Mouse (Mus musculus) lung, adult 2 months (tissue): Measurements from ENCODE around the gene Fez1. TPM values are rescaled to one million over a fixed set of nuclear protein-coding genes. Genes with fewer than 3 reads are reported as not detected.

ENCODE experiments used
- DNase-seq: peaks from one replicate; pipeline ENCODE4 v3.0.0; 2022
- H3K4me1 ChIP-seq: fragments of 200-500 bp; 2 replicates; pipeline ENCODE4 v1.6.1; 2011; ENCODE audit warnings: low read length; ENCODE audit not compliant: control insufficient read depth, insufficient read depth
- H3K4me3 ChIP-seq: fragments of 200-500 bp; replicated peaks from 2 replicates; pipeline ENCODE3; 2011; ENCODE audit warnings: low read depth, mild to moderate bottlenecking, control low read depth, low read length; ENCODE audit errors: extremely low read depth
- CTCF ChIP-seq: fragments of 200-500 bp; IDR thresholded peaks from 2 replicates; pipeline ENCODE4 v1.5.1; 2011; ENCODE audit warnings: mild to moderate bottlenecking, low read length, control low read depth; ENCODE audit not compliant: insufficient read depth
- POLR2A ChIP-seq: fragments of 200-500 bp; IDR thresholded peaks from 2 replicates; pipeline ENCODE4 v1.6.1; 2011; ENCODE audit warnings: low read depth, mild to moderate bottlenecking, control low read depth, low read length, borderline replicate concordance; ENCODE audit errors: extremely low read depth
- WGBS: fragments of 180-500 bp; shearing (Covaris S2); methylation state at CpG from one replicate; pipeline ENCODE4 v1.1.7; 2018; 5-methylcytosine and 5-hydroxymethylcytosine counted together
- polyA plus RNA-seq: library from polyadenylated mRNA; depleted of rRNA; stranded (reverse); fragments of >200 nt; gene quantifications from 2 replicates; pipeline ENCODE4 v1.2.3, GENCODE M21; 2012; rRNA removed

Fez1 gene
- polyA plus RNA-seq, result 0.96 and 1.3 TPM in 2 replicates

GRCm38 (mm10) chr9:36821644-36822000, at the start of gene Fez1:
TSS of gene Fez1 (plus strand) at chr9:36821864.
- Histone ChIP-seq H3K4me1 (no peaks in the 10 kb centered on the region), H3K4me3 (no peak within 1 kb of the TSS)
- WGBS, result 5% methylated on average over 8 of the region's 8 CpGs
- no peak for DNase-seq
- no peak for TF ChIP-seq POLR2A
- TF ChIP-seq CTCF, result no peak

- 90% methylated on average over 2 of the region's 2 CpGs for WGBS
- Histone ChIP-seq H3K4me3 (no peak overlapping the region), H3K4me1 (no peaks in the 10 kb centered on the region)
- DNase-seq, result no peak
- TF ChIP-seq CTCF (no peak), POLR2A (no peak)
Observed at GRCm38 (mm10) chr9:36783921-36784320, 37.7 kb upstream of the Fez1 start.

DNA sequence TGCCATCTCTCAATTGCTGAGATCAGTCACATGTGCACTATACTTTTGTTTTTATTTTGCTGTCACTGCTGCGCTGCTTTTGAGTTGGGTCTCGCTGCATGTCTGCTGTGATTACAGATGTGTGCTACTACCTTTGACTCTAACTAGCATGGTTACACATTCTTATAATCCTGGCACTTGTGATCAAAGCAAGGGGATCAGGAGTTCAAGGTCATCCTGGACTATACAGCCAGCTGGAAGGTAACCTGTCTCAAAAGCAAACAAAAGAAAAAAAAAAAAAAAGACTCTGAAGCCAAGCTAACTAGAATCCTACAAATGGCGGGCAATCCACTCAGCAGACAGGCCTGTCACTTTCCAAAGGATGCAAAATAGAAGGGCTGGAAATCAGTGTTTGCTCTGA, 29.5 kb upstream of the Fez1 start:
- no peak for TF ChIP-seq CTCF
- DNase-seq, result no peak
- H3K4me1 ChIP-seq, result peaks cover 2% of the 10 kb centered on the region; the same call in 1 of the 2 replicates
- 91% methylated on average over 3 of the region's 3 CpGs for WGBS
- H3K4me3 ChIP-seq, result no peak overlapping the region

- Histone ChIP-seq H3K4me1 (peaks cover 2% of the 10 kb centered on the region; the same call in 1 of the 2 replicates), H3K4me3 (no peak overlapping the region)
- WGBS, result 77% methylated on average over 2 of the region's 2 CpGs
- DNase-seq, result no peak
- TF ChIP-seq CTCF (no peak), POLR2A (no peak)
Observed at GRCm38 (mm10) chr9:36794487-36794886, 27.2 kb upstream of the Fez1 start.

DNA sequence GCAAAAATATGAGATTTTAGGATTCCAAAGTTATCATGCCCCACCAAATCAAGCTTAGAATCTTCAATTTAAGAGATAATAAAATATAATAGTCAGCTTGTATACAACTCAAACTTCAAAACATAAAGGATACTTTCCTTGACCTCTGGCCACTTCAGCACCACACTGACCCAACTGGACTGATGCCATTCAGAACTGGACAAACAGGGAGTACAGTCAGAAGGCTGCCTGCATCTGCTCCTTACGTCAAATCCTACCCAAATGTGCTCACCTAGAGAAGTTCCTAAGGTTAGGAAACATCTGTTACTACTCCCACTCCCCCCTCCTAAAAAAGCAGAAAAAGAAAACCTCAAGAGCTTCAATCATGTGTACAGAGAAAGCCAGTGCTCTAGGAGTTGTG, 26.1 kb upstream of the Fez1 start:
- 46% methylated on average over 1 of the region's 1 CpGs for whole genome bisulfite sequencing
- Histone ChIP-seq H3K4me3 (no peak overlapping the region), H3K4me1 (peaks cover 2% of the 10 kb centered on the region; the same call in 1 of the 2 replicates)
- DNase-seq, result no peak
- no peak for TF ChIP-seq CTCF
- TF ChIP-seq POLR2A, result no peak

DNA sequence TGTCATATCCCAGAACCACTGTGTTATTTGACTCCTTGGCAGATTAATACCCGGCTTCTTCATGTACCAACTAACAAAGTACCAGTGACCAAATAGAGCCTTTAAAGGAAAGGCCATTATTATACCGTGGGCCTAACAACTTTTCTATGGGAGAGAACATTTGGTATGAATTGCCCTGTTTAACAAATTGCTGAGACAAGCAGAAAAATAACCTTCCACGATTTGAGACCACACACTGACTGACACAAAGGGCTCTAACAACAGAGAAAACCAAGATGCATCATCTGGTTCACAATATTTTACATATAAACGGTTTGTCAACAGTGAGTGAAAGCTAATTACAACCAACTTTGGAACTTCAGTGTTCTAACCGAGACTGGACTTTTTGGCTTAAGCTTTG, 25.4 kb upstream of the Fez1 start:
- Histone ChIP-seq H3K4me1 (peaks cover 2% of the 10 kb centered on the region; the same call in 1 of the 2 replicates), H3K4me3 (peak overlapping the region; percentile 60)
- no peak for DNase-seq
- WGBS, result 15% methylated on average over 5 of the region's 5 CpGs
- TF ChIP-seq CTCF (no peak), POLR2A (no peak)

- Histone ChIP-seq H3K4me1 (peaks cover 2% of the 10 kb centered on the region; the same call in 1 of the 2 replicates), H3K4me3 (peak within 1 kb of the TSS; percentile 60)
- WGBS, result under 1% methylated on average over 61 of the region's 66 CpGs
- DNase-seq, result peak; percentile 95
- TF ChIP-seq CTCF, result no peak
- TF ChIP-seq POLR2A, result no peak
Observed at GRCm38 (mm10) chr9:36796781-36797555, 24.7 kb upstream of the Fez1 start, which contains the start of gene Ei24. TSS of gene Ei24 (minus strand) at chr9:36797393.

GRCm38 (mm10) chr9:36801961-36802360, 19.7 kb upstream of the Fez1 start:
- Histone ChIP-seq H3K4me1 (no peaks in the 10 kb centered on the region), H3K4me3 (no peak overlapping the region)
- TF ChIP-seq POLR2A (no peak), CTCF (no peak)
- WGBS, result 83% methylated on average over 2 of the region's 2 CpGs
- no peak for DNase-seq

DNA sequence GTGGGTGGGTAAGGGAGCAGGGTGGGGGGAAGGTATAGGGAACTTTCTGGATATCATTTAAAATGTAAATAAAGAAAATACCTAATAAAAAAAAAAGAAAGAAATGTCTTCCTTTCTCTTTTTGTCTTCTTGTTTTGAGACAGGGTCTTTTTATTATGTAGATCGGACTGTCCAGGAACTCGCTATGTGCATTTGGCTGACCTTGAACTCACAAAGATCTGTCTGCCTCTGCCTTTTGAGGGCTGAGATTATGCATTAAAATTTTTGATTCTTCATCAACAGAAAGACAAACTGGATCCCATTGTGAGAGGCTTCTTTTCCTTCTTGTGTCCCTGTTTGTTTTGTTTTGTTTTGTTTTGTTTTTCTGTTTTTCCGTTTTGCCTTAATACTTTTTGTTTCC, 18.7 kb upstream of the Fez1 start:
- WGBS, result 87% methylated on average over 3 of the region's 3 CpGs
- Histone ChIP-seq H3K4me1 (no peaks in the 10 kb centered on the region), H3K4me3 (no peak overlapping the region)
- no peak for DNase-seq
- TF ChIP-seq CTCF (no peak), POLR2A (no peak)

DNA sequence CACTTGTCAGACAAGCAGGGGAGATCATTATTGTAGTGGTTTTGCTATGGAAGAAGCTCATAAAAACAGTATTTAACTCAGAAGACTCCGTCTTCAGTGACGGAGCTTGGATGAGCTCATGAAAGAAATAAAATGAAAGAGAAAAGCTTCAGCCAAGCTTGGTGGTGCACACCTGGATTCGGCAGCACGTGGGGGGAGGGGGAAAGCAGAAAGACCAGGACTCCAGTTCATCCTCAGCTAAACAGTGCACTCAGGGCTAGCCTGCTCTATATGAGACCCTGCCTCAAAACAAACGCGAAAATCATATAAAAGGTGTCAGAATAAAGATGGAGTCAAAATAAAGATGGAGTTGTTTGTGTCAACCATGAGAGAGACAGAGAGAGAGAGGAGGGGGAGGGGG, 18.3 kb upstream of the Fez1 start:
- WGBS, result 70% methylated on average over 6 of the region's 6 CpGs
- no peak for DNase-seq
- TF ChIP-seq POLR2A, result no peak
- TF ChIP-seq CTCF, result no peak
- Histone ChIP-seq H3K4me1 (no peaks in the 10 kb centered on the region), H3K4me3 (no peak overlapping the region)
